Mouse (Mus musculus): ENCODE data around the gene Map1lc3b.

GRCm38 (mm10) chr8:121570801-121571200 is 19.4 kb upstream of the Map1lc3b start:
- no peak for TF ChIP-seq POLR2A (IDR thresholded peaks at IDR 0.05; ENCODE audit: control insufficient read depth, low read depth, low read length)
- TF ChIP-seq CTCF (IDR thresholded peaks at IDR 0.05; ENCODE audit: control insufficient read depth, insufficient read depth, insufficient replicate concordance, low read depth, low read length), result no peak

All from testis, adult 2 months (tissue).